Mouse (Mus musculus): ENCODE measurements around the gene Panx1. TPM values are rescaled to one million over a fixed set of nuclear protein-coding genes. Genes with fewer than 3 reads are reported as not detected.

Gene Panx1
- 10.6 and 12.5 TPM in 2 replicates for total RNA-seq (2012; rRNA removed)
- 10 to 100 TPM in 1 of 2 experiments, not detected in 1; 20.3 TPM for polyA plus RNA-seq (2012; ENCODE audit: insufficient read depth in 1 of 2, insufficient read length in 2 of 2, low read depth in 1 of 2, low replicate concordance in 2 of 2, missing spikeins in 1 of 2)

GRCm38 (mm10) chr9:15045084-15045669 is at the start of gene Panx1:
TSS of gene Panx1 (minus strand) at chr9:15045478.
- Histone ChIP-seq H3K9ac (ENCODE audit: control insufficient read depth, low read depth, low read length, poor library complexity, severe bottlenecking) (peak within 1 kb of the TSS; percentile 57), H3K27ac (ENCODE audit: control insufficient read depth, low read depth, low read length) (no peak within 1 kb of the TSS), H3K36me3 (ENCODE audit: control insufficient read depth in 1 of 2, insufficient read depth in 2 of 2, low read length in 2 of 2) (no peaks in the 10 kb centered on the region), H3K4me3 (ENCODE audit: control insufficient read depth in 1 of 2, insufficient read depth in 1 of 2, low read depth in 2 of 2, low read length in 2 of 2) (peak within 1 kb of the TSS; percentile 60 to 65), H3K4me1 (ENCODE audit: control insufficient read depth in 1 of 2, insufficient read depth in 2 of 2, low read length in 2 of 2) (no peaks in the 10 kb centered on the region), H3K79me2 (ENCODE audit: control insufficient read depth, insufficient read depth, low read length, poor library complexity) (no peaks in the 10 kb centered on the region), H3K9me3 (replicated peaks; ENCODE audit: insufficient read depth, low read length) (no peaks in the 10 kb centered on the region), H3K27me3 (ENCODE audit: control insufficient read depth in 1 of 2, insufficient read depth in 2 of 2, low read length in 2 of 2) (no peaks in the 10 kb centered on the region)
- TF ChIP-seq MAX (IDR thresholded peaks at IDR 0.05; ENCODE audit: low read length) = 0 out of 2 replicates have a peak, but pooled peaks have one; percentile 6
- TF ChIP-seq MAFK (IDR thresholded peaks at IDR 0.05; ENCODE audit: borderline replicate concordance, low read depth, low read length) = no peak
- peak; percentile 33 to 43; a peak in 1 of 4 replicates for TF ChIP-seq POLR2A (IDR thresholded peaks at IDR 0.05; ENCODE audit: control insufficient read depth in 1 of 2, insufficient read depth in 1 of 2, low read depth in 1 of 2, low read length in 2 of 2, poor library complexity in 1 of 2)
- TF ChIP-seq ELF1 (IDR thresholded peaks at IDR 0.05; ENCODE audit: low read depth, low read length) = 0 out of 2 replicates have a peak, but pooled peaks have one; percentile 25
- no peak for TF ChIP-seq CTCF (IDR thresholded peaks at IDR 0.05 in 2 of 3, conservative IDR thresholded peaks at IDR 0.05 in 1 of 3; ENCODE audit: control insufficient read depth in 1 of 3, insufficient read depth in 1 of 3, low read depth in 2 of 3, low read length in 3 of 3, poor library complexity in 1 of 3, severe bottlenecking in 1 of 3)
- TF ChIP-seq TBP (IDR thresholded peaks at IDR 0.05; ENCODE audit: low read depth, low read length) = no peak
- no peak for TF ChIP-seq ZKSCAN1 (IDR thresholded peaks at IDR 0.05; ENCODE audit: low read depth, low read length)
- TF ChIP-seq ETS1 (IDR thresholded peaks at IDR 0.05; ENCODE audit: low read depth, low read length) = no peak
- peak; percentile 29; the same call in 1 of the 2 replicates for TF ChIP-seq NELFE (IDR thresholded peaks at IDR 0.05; ENCODE audit: low read depth, low read length)
- TF ChIP-seq TCF12 (IDR thresholded peaks at IDR 0.05; ENCODE audit: low read depth, low read length) = no peak
- no peak for TF ChIP-seq BHLHE40 (IDR thresholded peaks at IDR 0.05; ENCODE audit: borderline replicate concordance, low read depth, low read length)
- 0 out of 2 replicates have a peak, but pooled peaks have one; percentile 19 for TF ChIP-seq MXI1 (IDR thresholded peaks at IDR 0.05; ENCODE audit: low read depth, low read length)
- DNase-seq (ENCODE audit: low read depth, low spot score) = peak; percentile 66

- H3K9ac ChIP-seq (ENCODE audit: control insufficient read depth, low read depth, low read length, poor library complexity, severe bottlenecking) = no peak overlapping the region
- no peaks in the 10 kb centered on the region for H3K27me3 ChIP-seq (ENCODE audit: control insufficient read depth in 1 of 2, insufficient read depth in 2 of 2, low read length in 2 of 2)
- no peaks in the 10 kb centered on the region for H3K36me3 ChIP-seq (ENCODE audit: control insufficient read depth in 1 of 2, insufficient read depth in 2 of 2, low read length in 2 of 2)
- no peaks in the 10 kb centered on the region for H3K79me2 ChIP-seq (ENCODE audit: control insufficient read depth, insufficient read depth, low read length, poor library complexity)
- TF ChIP-seq SMC3 (IDR thresholded peaks at IDR 0.05; ENCODE audit: low read depth, low read length) (no peak), SIN3A (IDR thresholded peaks at IDR 0.05; ENCODE audit: low read length) (no peak), ZNF384 (IDR thresholded peaks at IDR 0.05; ENCODE audit: low read depth, low read length) (no peak), ZMIZ1 (IDR thresholded peaks at IDR 0.05; ENCODE audit: low read depth, low read length) (no peak), HCFC1 (IDR thresholded peaks at IDR 0.05; ENCODE audit: low read depth, low read length) (no peak), EP300 (IDR thresholded peaks at IDR 0.05; ENCODE audit: low read depth in 1 of 2, low read length in 2 of 2) (no peak), CTCF (IDR thresholded peaks at IDR 0.05 in 2 of 3, conservative IDR thresholded peaks at IDR 0.05 in 1 of 3; ENCODE audit: control insufficient read depth in 1 of 3, insufficient read depth in 1 of 3, low read depth in 2 of 3, low read length in 3 of 3, poor library complexity in 1 of 3, severe bottlenecking in 1 of 3) (no peak)
- no peaks in the 10 kb centered on the region for H3K4me1 ChIP-seq (ENCODE audit: control insufficient read depth in 1 of 2, insufficient read depth in 2 of 2, low read length in 2 of 2)
- peak; percentile 38 for DNase-seq (ENCODE audit: low read depth, low spot score)
- H3K4me3 ChIP-seq (ENCODE audit: control insufficient read depth in 1 of 2, insufficient read depth in 1 of 2, low read depth in 2 of 2, low read length in 2 of 2) = no peak overlapping the region
- H3K27ac ChIP-seq (ENCODE audit: control insufficient read depth, low read depth, low read length) = no peak overlapping the region
- no peaks in the 10 kb centered on the region for H3K9me3 ChIP-seq (replicated peaks; ENCODE audit: insufficient read depth, low read length)
Measured at GRCm38 (mm10) chr9:15068686-15069295, 23.5 kb upstream of the Panx1 start.
